Mouse (Mus musculus) liver, postnatal 0 days (tissue): ENCODE measurements around the gene Hspe1.

ENCODE experiments used
- CTCF ChIP-seq: sonication (generic); IDR thresholded peaks from 2 replicates; pipeline ENCODE4 v1.5.1; 2016; ENCODE audit warnings: antibody characterized with exemption, low read depth
- EP300 ChIP-seq: IDR thresholded peaks from 2 replicates; pipeline ENCODE4 v1.6.1; 2016; ENCODE audit warnings: antibody characterized with exemption, low read depth, mild to moderate bottlenecking

- TF ChIP-seq CTCF, result 0 out of 2 replicates have a peak, but pooled peaks have one; percentile 5
- no peak for TF ChIP-seq EP300
Measured at GRCm38 (mm10) chr1:55087401-55087904, 479 bp upstream of the Hspe1 start.
